Mouse (Mus musculus) thymus, adult 2 months (tissue): ENCODE measurements around the gene Tango6. TPM values are rescaled to one million over a fixed set of nuclear protein-coding genes. Genes with fewer than 3 reads are reported as not detected.

Source experiments
- DNase-seq: peaks from one replicate; pipeline ENCODE4 v3.0.0; 2021
- H3K27ac ChIP-seq: fragments of 200-500 bp; 2 replicates; pipeline ENCODE4 v1.5.1; 2012; ENCODE audit warnings: low read length, control low read depth; ENCODE audit not compliant: control insufficient read depth, insufficient read depth
- H3K27me3 ChIP-seq: fragments of 200-500 bp; 2 replicates; pipeline ENCODE4 v1.6.1; 2012; ENCODE audit warnings: mild to moderate bottlenecking, low read length, moderate library complexity, mixed read lengths; ENCODE audit not compliant: control insufficient read depth, insufficient read depth
- H3K36me3 ChIP-seq: fragments of 200-500 bp; 2 replicates; pipeline ENCODE4 v1.6.1; 2012; ENCODE audit warnings: mild to moderate bottlenecking, low read length, moderate library complexity; ENCODE audit not compliant: control insufficient read depth, insufficient read depth
- H3K4me1 ChIP-seq: fragments of 200-500 bp; replicated peaks from 2 replicates; pipeline ENCODE4 v1.6.1; 2012; ENCODE audit warnings: low read length; ENCODE audit not compliant: control insufficient read depth, insufficient read depth
- H3K4me3 ChIP-seq: fragments of 200-500 bp; 2 replicates; pipeline ENCODE4 v1.5.1; 2012; ENCODE audit warnings: mild to moderate bottlenecking, low read length, control low read depth, moderate library complexity; ENCODE audit not compliant: control insufficient read depth, insufficient read depth
- CTCF ChIP-seq: fragments of 200-500 bp; IDR thresholded peaks from 2 replicates; pipeline ENCODE4 v1.5.1; 2012; ENCODE audit warnings: mild to moderate bottlenecking, control low read depth, low read length, moderate library complexity, borderline replicate concordance; ENCODE audit not compliant: control insufficient read depth, poor library complexity, insufficient read depth; ENCODE audit errors: extremely low read depth
- POLR2A ChIP-seq: fragments of 200-500 bp; IDR thresholded peaks from 2 replicates; pipeline ENCODE4 v1.6.1; 2012; ENCODE audit warnings: mild to moderate bottlenecking, low read length, control low read depth, moderate library complexity; ENCODE audit not compliant: control insufficient read depth, poor library complexity, insufficient read depth; ENCODE audit errors: extremely low read depth
- WGBS: fragments of 180-500 bp; shearing (Covaris S2); methylation state at CpG from one replicate; pipeline ENCODE4 v1.1.7; 2018; 5-methylcytosine and 5-hydroxymethylcytosine counted together
- polyA plus RNA-seq: library from polyadenylated mRNA; depleted of rRNA; stranded (reverse); fragments of >200 nt; gene quantifications from 2 replicates; pipeline ENCODE4 v1.2.3, GENCODE M21; 2012

The Tango6 gene
- polyA plus RNA-seq, 1 experiment = 6.4 TPM

DNA sequence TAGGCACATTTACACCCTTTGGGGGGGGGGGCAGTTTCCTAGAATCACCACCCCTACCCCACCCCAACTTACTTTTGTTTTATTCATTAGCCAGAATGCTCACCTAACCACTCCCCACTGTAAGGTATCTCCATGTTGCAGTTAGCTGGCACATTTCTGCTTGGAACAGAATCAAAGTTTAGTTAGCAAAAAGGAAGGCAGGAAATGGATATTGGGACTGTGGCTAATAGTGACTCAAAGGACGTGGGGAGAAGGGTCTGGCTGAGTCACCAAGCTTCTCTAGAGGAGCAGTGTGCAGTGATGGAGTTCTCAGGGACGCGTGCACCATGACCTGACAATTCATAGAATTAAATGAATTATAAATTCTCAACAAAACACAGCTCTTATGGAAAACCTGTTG, 136.7 kb downstream of the Tango6 start:
- WGBS = 93% methylated on average over 3 of the region's 3 CpGs
- no peaks in the 10 kb centered on the region for H3K27me3 ChIP-seq
- TF ChIP-seq POLR2A (no peak), CTCF (no peak)
- H3K4me3 ChIP-seq = no peak overlapping the region
- peaks cover 6% of the 10 kb centered on the region for H3K4me1 ChIP-seq
- H3K27ac ChIP-seq = no peak overlapping the region
- DNase-seq = no peak
- H3K36me3 ChIP-seq = no peaks in the 10 kb centered on the region

DNA sequence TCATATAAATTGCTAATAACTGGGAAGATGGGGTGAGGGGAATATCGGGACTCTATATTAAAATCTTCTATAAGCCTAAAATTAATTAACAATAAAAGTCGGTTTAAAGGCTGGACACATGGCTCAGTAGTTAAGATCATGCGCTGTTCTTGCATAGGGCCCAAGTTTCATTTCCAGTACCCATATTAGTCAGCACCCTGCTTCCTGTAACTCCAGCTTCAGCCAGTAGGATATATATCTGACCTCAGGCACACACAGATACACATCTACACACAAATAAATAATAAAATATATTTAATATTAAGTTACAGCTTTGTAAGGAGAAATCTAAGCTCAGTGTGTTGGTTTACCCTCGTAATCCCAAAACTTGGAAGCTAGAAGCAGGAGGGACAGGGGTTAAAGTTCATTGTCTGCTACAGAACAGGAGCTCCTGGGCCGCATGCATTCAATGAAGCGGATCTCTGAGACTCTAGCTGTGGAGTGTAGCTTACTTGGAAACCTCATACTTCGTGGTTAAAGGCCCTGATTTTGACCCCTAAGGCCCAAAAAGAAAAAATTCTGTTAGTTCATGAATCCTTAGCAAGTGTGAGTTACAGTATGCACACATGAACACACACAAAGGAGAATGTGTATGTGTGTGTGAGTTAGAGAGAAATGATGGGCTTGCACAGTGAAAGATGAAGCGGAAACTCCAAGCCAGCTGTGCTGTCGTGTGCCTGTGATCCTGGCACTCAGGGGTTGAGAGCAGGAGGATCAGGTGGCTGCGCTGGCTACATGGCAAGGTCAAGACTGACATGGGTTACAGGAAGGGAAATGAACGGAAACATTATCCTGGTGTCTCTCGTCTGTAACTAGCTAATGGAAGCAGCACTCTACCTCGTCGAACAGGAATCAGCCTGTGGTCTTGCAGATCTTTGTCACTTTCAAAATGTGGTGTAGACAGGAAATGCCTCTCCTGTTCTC, 138.0 kb downstream of the Tango6 start:
- TF ChIP-seq POLR2A (no peak), CTCF (no peak)
- Histone ChIP-seq H3K36me3 (no peaks in the 10 kb centered on the region), H3K27ac (no peak overlapping the region), H3K4me3 (no peak overlapping the region), H3K4me1 (peaks cover 6% of the 10 kb centered on the region), H3K27me3 (no peaks in the 10 kb centered on the region)
- no peak for DNase-seq
- 60% methylated on average over 14 of the region's 14 CpGs for WGBS

DNA sequence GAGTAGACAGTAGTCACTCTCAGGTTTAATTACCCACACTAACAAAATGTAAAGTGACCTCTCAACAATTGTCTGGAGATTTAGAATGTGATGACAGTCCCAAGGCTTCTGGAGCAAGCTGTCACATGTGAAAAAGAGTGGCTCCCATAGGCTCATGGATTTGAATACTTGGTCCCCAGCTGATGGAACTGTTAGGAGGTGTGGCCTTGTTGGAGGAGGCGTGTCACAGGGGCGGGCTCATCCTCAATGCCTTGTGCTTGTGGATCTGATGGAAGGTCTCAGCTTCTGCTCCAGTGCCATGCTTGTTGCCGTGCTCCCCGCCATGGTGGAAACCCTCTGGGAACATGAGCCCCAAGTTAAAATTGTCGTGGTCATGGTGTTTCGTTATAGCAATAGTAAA, 146.1 kb downstream of the Tango6 start:
- Histone ChIP-seq H3K36me3 (no peaks in the 10 kb centered on the region), H3K4me1 (no peaks in the 10 kb centered on the region), H3K27ac (no peak overlapping the region), H3K4me3 (no peak overlapping the region), H3K27me3 (no peaks in the 10 kb centered on the region)
- DNase-seq = no peak
- WGBS = 94% methylated on average over 6 of the region's 6 CpGs
- TF ChIP-seq CTCF (no peak), POLR2A (no peak)

DNA sequence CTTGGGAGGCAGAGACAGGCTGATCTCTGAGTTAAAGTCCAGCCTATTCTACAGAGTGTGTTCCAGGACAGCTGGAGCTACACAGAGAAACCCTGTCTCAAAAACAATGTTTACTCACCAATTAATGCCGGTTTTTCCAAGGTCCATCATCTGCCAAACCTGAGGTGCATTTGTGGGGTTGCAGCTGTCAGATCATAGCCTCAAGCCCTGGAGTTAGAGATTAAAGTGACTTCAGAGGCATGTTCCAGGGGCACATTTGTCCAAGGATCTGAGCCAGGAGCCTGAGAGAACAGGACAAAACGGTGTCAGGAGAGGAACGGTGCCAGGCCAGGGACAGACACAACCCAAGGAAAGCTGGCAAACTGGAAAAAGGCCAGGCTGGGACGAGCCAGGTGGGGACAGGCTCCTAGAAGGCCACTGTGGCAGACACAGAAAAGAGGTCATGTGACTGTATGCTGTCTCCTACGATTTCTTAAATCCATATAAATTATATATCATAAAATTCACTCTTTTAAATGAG, 146.7 kb downstream of the Tango6 start:
- no peaks in the 10 kb centered on the region for H3K4me1 ChIP-seq
- 96% methylated on average over 5 of the region's 5 CpGs for WGBS
- H3K4me3 ChIP-seq = no peak overlapping the region
- H3K27me3 ChIP-seq = no peaks in the 10 kb centered on the region
- no peak for DNase-seq
- no peaks in the 10 kb centered on the region for H3K36me3 ChIP-seq
- no peak overlapping the region for H3K27ac ChIP-seq
- no peak for TF ChIP-seq CTCF
- no peak for TF ChIP-seq POLR2A

DNA sequence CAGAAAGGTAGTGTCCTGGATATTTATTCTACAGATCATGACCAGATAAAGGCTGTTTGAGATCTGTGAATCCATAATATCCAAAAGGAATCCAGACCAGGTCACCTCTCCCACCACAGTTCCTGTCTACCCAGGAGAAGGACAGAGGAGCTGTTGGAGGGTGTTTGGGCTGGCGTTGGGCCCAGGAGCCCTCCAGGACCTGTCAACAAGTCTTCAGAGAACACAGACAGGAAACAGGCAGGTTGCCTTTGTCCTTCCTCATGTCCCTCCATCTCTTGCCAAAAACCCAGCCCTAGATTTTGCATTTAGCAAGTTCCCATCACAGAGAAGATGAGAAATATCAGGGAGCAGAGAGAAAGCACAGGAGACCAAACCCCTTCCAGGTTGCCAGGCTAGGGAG, 152.0 kb downstream of the Tango6 start:
- WGBS = 61% methylated on average over 1 of the region's 1 CpGs
- Histone ChIP-seq H3K36me3 (no peaks in the 10 kb centered on the region), H3K4me3 (no peak overlapping the region), H3K27ac (no peak overlapping the region), H3K27me3 (no peaks in the 10 kb centered on the region), H3K4me1 (no peaks in the 10 kb centered on the region)
- no peak for TF ChIP-seq POLR2A
- TF ChIP-seq CTCF = no peak
- no peak for DNase-seq

DNA sequence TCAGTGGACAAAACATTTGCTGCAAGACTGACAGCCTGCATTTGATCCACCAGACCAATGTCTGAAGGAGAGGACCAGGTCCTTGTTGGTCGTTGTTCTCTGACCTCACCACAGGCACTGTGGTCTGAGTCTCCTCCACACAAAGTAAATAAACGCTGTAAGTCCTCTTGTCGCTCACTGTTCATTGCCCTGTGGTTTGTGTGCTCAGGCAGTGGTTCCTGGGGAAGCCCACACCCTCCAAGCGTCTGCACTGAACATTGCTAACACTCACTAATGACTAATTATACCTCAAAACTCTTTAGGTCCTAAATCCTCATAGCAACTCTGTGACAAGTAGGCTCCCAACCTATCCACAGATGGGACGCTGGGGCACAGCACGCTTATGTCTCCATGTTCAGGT, 153.7 kb downstream of the Tango6 start:
- DNase-seq = no peak
- 27% methylated on average over 6 of the region's 6 CpGs for WGBS
- H3K36me3 ChIP-seq = no peaks in the 10 kb centered on the region
- H3K4me1 ChIP-seq = no peaks in the 10 kb centered on the region
- H3K27ac ChIP-seq = no peak overlapping the region
- TF ChIP-seq POLR2A (no peak), CTCF (no peak)
- no peaks in the 10 kb centered on the region for H3K27me3 ChIP-seq
- no peak overlapping the region for H3K4me3 ChIP-seq
